Mouse (Mus musculus) myocyte (in vitro differentiated cells): ENCODE measurements around the gene Cd200r2.

Experiments
- POLR2A ChIP-seq: IDR thresholded peaks from one replicate; pipeline ENCODE4 v1.6.1; 2011; ENCODE audit warnings: low read depth, mild to moderate bottlenecking, control low read depth, moderate library complexity; ENCODE audit not compliant: insufficient read length
- USF1 ChIP-seq: IDR thresholded peaks from one replicate; pipeline ENCODE4 v1.6.1; 2011; ENCODE audit warnings: low read depth, mild to moderate bottlenecking, control low read depth, moderate library complexity

DNA sequence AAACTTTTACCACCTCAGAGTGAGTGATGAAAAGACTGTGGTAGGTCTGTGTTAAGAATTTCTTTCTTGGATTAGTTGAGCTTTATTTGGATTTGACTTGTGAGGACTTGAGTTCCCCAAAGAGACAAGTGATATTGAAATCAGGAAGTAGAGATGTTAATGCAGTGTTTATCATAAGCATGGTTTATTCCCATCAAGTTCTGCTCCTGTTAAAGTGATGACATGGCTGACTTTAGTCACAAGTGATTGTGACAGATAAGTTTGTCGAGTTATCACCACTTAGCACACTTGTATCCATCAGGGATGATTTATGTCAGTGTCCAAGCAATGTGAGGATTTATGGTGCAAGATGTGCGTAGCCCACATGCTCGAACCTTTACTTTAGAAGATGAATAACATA is 34.6 kb upstream of the Cd200r2 start:
- TF ChIP-seq POLR2A (no peak), USF1 (no peak)
